Mouse (Mus musculus) MEL-GATA-1-ER (cell line): ENCODE measurements around the gene Ankrd55.
"Not testable (repeated sequence)": the region's sequence is repeated elsewhere in the genome, so short reads cannot be mapped to it uniquely, and the experiment has no call there.

ENCODE experiments used
- DNase-seq: peaks from one replicate; pipeline ENCODE4 v3.0.0-alpha.2; 2012; ENCODE audit warnings: low read depth; ENCODE audit errors: extremely low read depth

Ankrd55 gene

DNA sequence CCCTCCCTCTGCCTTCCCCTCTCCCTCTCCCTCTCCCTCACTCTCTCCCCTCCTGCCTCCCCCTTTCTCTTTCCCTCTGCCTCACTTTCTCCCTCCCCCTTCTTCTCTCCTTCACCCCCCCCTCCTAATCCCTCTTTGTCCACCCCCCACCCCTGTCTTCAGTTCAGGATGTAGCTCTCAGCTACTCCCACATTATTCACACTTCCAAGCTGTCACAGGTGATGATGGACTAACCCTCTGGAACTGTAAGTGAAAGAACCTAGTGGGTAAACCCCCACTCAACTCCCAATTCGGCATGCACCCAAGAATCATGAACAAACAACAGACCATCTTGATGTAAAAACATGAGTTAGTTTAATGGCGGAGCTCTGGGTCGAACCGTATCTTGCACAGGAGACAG lies 122.2 kb downstream of the Ankrd55 start:
- DNase-seq: no peak

DNA sequence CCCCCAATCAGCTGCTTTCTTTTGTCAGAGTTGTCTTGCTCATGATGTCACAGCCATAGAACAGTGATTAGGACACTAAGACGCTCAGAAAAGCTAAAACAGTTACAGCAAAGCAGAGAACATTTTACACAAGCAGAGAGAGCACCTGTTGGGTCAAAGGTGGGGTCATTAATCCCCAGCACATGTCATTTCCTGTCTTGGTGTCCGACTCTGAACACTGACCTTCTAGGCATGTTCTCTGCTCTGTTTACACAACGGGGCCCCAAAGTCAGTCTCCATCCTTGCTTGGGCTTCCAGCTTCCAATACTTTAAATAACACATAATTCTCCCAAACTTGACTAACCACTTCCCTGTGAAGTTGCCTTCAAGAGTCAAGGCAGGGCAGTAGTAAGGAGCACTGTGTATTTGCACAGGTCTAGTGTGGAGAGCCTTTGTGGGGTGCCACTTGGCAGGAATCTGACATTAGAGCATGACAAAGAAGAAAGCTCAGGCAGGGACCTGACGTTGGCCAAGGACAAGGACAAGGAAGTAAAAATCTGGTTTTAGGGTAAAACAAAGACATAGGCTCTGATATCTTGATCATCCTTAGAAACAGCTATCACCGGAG lies 123.1 kb downstream of the Ankrd55 start:
- DNase-seq: no peak

DNA sequence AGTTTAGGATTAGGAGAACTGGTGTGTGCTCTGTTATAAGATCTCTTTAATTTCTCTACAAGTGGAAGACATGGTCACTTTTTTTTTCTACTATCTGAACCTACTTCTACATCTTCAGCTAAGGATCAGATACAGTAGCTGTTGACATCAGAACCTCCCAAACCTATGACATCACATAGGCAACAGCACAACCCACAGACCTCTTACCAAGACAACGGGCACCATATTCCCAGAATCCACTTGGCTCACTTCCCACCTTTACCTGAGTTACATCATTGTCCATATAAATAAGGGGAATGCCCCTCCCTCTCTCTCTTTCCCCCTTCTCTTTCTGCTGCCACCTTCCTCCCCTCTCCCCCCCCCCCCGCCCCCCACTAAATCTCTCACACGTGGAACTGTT lies 124.0 kb downstream of the Ankrd55 start:
- DNase-seq: no peak

DNA sequence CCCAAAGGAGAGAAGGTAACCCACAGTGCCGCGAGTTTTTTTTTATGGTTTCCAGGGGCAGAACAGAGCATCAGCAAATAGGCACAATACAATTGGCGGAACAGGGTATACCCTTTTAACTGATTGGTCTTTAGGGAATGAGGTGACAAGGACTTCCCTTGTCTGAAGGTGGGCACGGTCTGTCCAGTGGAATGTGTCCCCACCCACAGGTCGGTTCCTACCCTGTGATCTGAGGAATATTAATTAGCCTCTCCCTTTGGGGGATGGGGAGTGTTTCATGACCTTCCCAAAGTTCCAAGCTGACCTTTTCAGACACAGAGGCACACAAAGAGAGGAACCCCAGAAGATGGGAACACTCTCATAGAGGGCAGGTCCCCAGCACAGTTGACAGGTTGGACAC lies 124.6 kb downstream of the Ankrd55 start:
- no peak for DNase-seq

DNA sequence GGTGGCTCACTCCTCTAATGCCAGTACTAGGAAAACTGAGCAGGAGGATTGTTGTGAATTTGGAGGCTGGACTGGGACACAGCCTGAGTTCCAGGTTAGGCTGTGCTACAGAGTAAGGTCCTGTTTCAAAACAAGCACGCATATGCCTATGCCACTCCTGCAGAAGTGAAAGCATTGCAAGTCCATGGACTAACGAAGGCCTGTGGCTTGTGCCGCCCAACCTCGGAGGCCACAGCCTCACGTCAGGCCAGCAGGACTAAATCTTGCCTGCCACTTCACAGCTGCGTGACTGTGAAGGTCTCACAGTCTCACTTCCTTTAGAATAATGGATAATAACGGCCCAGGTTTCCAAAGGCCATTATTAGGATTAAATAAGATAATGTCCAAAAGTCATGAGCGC lies 125.4 kb downstream of the Ankrd55 start:
- no peak for DNase-seq

DNA sequence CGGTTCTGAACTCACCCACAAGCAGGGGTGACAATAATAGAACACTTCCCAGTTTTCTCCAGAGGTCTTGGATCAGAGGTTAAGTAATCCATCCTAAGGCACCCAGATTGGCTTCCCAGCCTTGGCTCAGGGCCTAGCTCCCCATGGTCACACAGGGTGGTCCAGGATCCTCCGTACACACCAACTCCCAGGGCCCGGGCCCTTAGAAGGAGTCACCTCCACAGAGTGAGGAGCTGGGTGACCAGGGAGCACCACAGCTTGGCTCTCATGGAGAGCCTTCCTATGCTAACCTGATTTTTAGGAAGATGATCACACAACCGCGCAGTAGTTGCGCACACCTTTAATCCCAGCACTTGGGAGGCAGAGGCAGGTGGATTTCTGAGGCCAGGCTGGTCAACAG lies 127.6 kb downstream of the Ankrd55 start:
- no peak for DNase-seq

DNA sequence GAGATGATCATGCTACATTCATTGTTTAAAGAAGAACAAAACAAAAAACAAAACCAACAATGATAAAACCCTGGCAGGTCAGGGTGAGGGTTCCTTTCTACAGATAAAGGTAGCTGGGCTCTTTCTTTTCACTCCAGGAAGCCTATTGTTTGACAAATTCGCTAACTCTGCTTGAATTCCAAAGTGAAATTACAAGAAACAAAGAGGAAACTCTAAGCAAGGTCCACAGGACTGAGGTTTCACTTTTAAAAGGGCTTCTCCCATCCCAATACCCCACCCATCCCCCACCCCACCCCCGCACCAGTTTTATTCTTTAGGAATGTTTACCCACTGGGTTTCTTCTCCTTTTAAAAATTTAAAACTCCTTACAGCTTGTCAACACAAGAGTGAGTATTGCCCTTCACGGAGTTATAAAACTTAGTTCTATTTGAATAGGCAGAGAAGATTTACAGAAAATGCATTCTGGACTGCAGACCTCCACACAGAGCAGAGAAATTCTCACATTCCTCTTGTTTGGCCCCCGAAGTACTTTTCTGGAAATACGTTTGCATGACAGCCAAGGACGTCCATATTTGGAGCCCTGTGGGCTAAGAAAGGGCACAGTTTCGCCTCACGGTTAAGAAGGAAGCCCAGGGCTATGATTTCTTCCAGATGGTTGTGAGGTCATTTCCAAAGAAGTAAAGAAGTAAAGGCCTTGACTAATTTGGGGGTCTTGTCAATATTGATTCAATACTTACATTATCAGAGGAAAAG lies 128.3 kb downstream of the Ankrd55 start:
- DNase-seq: no peak

DNA sequence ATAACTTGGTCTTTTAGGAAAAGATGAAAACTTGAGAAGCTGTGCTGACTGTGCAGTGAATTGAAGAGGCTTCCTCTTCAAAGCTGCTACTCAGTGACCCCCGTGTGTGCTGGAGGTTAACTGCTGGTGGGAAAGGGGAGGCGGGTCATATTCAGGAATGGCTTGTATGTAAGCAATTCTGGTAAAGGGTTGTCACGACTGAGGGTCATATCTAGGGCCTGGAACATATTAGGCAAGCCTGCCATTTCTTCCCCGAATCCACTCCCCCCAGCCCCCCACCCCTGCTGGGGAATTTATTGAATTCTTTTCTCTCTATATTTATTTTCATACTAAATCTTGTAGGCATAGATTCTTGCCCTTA lies 128.9 kb downstream of the Ankrd55 start:
- no peak for DNase-seq

DNA sequence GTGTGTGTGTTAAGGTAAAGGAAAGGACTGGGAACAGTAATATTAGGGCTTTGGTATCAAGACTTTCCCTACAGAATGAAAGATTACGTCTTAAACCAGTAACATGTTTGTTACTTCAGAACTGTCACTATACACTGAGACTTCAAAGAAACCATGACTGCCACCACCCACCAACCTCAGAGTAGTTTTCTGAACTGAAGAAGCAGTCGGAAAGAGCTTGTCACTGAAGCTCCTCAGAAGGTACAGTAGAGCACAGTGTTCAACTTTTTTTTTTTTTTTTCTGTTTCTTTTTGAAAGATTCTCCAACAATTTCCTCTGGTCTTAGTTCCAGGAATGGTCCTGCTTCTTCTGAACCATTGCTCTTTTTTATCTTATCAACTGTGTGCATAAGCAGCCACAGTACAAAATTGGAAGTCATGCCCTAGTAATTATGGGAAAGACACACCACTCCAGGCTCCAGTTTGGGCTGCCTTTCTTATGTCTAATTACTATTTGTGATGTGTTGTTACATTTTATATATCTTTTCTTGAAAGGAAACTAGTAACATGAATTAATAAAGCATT lies 129.7 kb downstream of the Ankrd55 start:
- no peak for DNase-seq

DNA sequence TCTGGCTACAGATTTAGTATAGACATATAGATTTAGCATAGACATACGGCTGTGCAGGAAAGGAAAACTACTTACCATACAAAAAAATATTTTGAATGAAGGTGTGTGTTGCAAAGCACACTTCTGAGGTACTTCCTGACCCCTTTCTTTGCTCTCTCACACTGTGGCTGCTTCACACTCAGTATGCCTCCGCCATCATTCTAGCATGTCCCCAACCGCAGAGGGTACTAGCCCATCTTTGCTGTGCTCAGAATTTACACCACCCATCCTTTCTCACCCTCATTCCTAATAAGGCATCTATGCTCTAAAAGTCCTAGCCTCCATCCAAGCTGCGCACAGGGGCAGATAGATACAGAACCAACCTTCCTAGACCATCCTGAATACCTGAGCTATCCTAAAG lies 130.3 kb downstream of the Ankrd55 start:
- DNase-seq: no peak

DNA sequence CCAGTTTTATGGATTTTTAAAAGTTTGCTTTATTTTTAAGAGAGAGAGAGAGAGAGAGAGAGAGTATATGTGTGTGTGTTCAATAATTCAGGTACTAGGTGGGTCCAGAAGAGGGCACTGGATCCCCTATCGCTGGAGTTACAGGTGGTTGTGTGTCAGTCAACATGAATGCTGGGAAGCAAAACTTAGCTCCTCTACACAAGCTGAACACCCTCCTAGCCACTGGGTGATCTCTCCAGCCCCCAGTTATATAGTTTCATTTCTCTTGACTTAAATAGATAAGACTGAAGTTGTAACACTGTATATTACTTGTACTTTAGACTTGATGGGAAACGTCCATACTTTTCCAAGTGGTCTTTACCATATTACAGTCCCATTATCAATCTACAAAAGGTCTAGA lies 136.0 kb downstream of the Ankrd55 start:
- DNase-seq: no peak

DNA sequence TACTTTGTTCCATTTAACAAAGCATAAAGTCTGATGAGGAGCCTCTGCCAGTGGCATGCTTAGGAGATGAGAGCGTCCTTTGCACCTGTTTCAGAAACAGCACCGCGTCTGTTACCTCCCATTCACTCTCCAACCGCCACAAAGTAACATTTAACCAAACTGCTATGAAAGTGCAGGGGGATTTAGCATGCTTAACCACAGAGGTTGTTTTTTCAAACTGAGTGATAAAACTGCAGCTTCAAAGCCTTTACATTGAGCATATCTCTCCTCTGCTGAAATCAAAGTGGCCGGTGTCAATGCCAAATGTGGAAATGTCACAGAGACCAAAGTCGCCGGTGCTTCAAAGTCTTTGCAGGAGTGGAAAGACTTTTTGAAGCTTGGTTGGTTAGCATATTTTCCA lies 136.4 kb downstream of the Ankrd55 start:
- DNase-seq: no peak

DNA sequence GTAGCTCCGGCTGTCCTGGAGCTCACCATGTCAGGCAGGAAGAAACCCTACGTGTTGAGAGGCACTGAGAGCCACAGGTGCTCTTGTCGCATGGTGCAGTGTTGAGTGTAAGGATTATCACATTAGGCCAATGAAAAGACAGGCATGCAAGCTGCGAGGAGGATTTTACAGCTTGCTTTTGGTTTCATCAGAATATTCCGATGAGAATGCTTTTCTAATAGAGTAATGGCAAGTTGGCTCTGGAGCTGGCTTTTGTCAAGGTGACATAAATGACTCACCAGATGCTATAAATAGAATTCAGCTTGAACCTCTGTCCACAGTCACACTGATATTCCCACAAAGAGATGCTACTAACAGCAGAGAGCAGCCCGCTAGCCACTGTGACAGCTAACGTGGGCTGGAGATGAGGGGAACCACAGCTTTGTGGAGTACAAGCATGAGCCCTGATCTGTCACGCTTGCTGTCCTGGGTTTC lies 137.0 kb downstream of the Ankrd55 start:
- DNase-seq: no peak

DNA sequence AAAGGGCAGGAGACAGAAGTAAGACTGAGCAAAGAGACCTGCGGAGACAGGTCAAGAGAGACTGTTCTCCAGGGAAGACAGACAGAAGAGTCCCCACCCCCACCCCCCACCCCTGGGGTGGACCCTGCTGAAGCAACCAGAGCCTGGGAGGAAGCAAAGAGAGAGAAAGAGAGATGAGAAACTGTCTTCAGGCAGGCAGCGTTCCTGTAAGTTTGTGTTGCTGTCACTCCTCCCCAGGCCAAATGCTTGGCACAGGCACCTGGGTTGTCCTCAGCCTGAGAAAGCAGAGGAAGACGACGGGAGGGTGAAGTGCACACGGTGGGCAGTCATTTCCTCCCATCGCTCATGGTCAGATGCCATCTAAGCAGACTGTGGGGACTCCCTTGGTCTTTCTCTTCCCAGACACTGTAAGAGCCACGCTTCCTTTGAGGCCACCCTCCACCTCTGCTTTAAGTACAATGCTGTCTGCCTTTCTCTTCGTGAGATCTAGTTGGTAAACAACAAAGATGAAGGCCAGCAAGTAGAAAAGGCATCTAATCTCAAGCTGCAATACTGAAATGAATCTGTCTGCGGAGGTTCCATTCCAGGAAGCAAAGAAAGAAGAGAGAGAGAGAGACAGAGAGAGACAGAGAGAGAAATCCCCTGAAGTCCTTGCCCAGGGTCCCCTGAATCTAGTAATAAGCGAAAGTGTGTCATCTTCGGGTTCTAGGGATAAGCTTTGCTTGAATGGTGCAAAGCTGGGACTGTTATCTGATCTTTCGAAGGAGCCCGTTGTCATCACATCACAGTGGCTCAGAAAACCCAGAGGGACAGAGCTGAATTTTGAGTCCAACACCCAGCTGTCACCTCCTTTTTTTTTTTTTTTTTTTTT lies 138.2 kb downstream of the Ankrd55 start:
- no peak for DNase-seq

DNA sequence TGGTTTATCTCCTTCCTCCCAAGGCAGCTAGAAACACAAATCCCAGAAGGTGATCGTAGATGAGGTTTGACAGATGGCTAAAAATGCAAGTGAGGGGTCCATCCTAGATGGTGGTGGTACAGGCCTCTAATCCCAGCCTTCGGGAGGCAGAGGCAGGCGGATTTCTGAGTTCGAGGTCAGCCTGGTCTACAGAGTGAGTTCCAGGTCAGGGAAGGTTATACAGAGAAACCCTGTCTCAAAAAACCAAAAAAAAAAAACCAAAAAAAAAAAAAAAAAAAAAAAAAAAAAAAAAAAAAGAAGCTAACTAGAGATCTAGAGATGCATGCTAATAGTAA lies 138.9 kb downstream of the Ankrd55 start:
- not testable (repeated sequence) for DNase-seq

DNA sequence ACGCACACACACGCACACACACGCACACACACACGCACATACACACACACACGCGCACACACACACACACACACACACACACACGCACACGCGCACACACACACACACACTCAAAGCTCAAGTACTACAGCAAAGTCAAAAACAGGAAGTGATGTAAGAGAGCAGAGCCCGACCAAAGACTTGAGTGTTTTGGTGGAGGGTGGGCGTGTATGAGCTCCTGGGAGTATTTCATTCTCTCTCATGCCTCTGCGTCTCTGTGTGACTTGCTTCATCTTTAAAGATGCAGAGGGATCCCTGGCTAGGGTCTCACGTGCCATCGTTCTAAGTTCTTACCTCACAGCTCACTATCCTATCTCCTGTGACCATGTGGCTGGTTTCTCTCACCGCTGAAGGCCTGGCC lies 139.3 kb downstream of the Ankrd55 start:
- peak; percentile 18 for DNase-seq

DNA sequence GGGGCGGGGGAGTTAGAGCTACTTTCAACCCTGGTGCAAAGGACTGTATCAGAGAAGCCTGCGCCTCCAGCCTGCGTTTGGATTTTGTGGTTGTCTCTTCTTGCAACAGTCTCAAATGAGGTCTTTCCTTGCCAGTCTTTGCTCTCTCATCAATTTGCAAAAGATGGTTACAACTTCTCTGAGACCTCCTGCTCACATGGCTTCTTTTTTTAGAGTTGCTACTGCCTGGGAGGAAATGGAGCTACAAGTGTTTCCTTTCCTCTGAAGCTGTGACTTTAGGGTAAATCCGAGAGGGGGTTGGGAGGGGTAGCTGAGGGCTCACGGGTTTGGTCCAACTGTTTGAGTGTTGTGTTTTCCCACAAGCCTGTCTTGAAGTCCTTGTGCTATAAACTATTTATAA lies 145.0 kb downstream of the Ankrd55 start:
- no peak for DNase-seq
